Mouse (Mus musculus): ENCODE data around the gene Slc25a24.

DNA sequence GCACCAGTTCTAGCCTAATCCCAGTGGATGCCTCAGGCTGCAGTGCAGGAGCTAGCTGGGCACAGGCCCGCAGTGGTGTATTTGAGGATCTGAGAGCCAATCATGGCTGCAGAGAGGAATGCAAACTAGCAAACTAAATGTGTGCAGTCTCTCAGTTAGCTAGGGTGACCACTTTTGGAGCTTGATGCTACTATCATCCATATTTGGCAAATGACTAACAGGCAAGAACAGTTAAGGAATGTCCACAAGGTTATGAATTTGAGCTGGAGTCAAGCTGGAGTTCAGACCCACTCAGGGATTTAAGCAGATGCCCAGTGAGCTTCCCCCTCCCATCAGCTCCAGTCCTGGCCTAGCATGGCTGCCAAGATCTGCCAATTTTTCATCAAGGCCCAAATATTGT is 41.7 kb downstream of the Slc25a24 start:
- no peak for TF ChIP-seq POLR2A (IDR thresholded peaks at IDR 0.05; ENCODE audit: low read depth, low read length)
- TF ChIP-seq CTCF (conservative IDR thresholded peaks at IDR 0.05; ENCODE audit: insufficient read depth, insufficient read length, low read depth, low read length), result no peak

All from kidney, adult 2 months (tissue).